Mouse (Mus musculus): ENCODE results near the gene Rbfox3. TPM values are rescaled to one million over a fixed set of nuclear protein-coding genes. Genes with fewer than 3 reads are reported as not detected.

Rbfox3 gene
- polyA plus RNA-seq, 1 experiment from 2014 or later: 56.3 TPM

- H3K9me3 ChIP-seq (ENCODE audit: control insufficient read depth, low read length): no peaks in the 10 kb centered on the region
- no peak overlapping the region for H3K27ac ChIP-seq (ENCODE audit: low read length)
- H3K9ac ChIP-seq (replicated peaks; ENCODE audit: low read depth, low read length): no peak overlapping the region
- no peak overlapping the region for H3K4me2 ChIP-seq (ENCODE audit: low read length)
- ATAC-seq: no peak
- H3K4me1 ChIP-seq (replicated peaks; ENCODE audit: control insufficient read depth, insufficient read depth, low read length): peaks cover 12% of the 10 kb centered on the region
- H3K27me3 ChIP-seq (replicated peaks; ENCODE audit: control insufficient read depth, insufficient read depth, low read length): no peaks in the 10 kb centered on the region
- WGBS: 80% methylated on average over 8 of the region's 8 CpGs
- no peaks in the 10 kb centered on the region for H3K36me3 ChIP-seq (ENCODE audit: control insufficient read depth, insufficient read depth)
- H3K4me3 ChIP-seq (replicated peaks; ENCODE audit: low read length): no peak overlapping the region
These were observed 23.0 kb downstream of the Rbfox3 start for GRCm38 (mm10) chr11:118888426-118888825.

DNA sequence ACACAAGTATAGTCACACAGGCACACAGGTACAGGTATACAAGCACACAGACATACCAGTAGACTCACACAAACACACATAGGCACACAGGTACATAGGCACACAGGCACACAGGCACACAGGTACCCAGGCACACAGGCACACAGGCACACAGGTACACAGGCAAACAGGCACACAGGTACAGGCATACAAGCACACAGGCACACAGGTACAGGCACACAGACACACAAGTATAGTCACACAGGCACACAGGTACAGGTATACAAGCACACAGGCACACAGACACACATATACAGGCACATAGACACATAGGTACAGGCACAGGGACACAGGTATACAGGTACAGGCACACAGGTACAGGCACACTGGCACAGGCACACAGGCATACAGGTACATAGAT, 24.2 kb downstream of the Rbfox3 start:
- Histone ChIP-seq H3K9ac (replicated peaks; ENCODE audit: low read depth, low read length) (no peak overlapping the region), H3K4me2 (ENCODE audit: low read length) (no peak overlapping the region), H3K9me3 (ENCODE audit: control insufficient read depth, low read length) (no peaks in the 10 kb centered on the region), H3K4me1 (replicated peaks; ENCODE audit: control insufficient read depth, insufficient read depth, low read length) (peaks cover 20% of the 10 kb centered on the region), H3K4me3 (replicated peaks; ENCODE audit: low read length) (no peak overlapping the region), H3K36me3 (ENCODE audit: control insufficient read depth, insufficient read depth) (no peaks in the 10 kb centered on the region), H3K27ac (ENCODE audit: low read length) (no peak overlapping the region), H3K27me3 (replicated peaks; ENCODE audit: control insufficient read depth, insufficient read depth, low read length) (no peaks in the 10 kb centered on the region)
- ATAC-seq: no peak

DNA sequence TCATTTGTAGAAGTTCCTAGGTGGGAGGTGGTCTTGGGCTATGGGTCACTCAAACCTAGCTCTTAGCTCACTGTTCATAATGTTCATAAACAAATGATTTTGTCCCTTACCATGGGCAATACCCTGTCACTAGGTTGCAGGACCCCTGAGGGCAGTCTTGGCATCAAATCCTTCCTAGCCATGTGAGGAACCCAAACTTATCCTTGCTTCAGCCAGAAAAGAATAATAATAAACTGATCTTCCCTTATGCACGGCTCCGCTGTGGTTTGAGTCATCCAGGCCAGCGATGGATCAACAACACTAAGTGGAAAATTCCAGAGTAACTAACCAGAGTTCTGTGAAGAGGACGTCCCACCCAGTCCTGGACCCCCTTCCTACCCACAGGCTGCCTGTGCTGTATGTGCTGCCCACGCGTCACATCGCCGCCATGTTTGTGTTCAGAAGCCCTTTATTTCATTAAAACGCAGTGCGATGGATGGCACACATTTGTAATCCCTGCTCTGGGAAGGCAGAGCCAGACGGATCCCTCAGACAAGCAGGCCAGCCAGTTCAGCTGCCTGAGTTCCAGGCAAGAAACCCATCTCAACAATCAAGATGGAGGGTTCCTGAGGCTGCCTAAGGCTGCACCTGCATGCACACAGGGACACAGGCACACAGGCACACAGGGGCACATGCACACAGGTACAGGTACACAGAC, 25.0 kb downstream of the Rbfox3 start:
- no peak overlapping the region for H3K9ac ChIP-seq (replicated peaks; ENCODE audit: low read depth, low read length)
- H3K4me2 ChIP-seq (ENCODE audit: low read length): no peak overlapping the region
- H3K27ac ChIP-seq (ENCODE audit: low read length): no peak overlapping the region
- no peak overlapping the region for H3K4me3 ChIP-seq (replicated peaks; ENCODE audit: low read length)
- 94% methylated on average over 11 of the region's 11 CpGs for WGBS
- no peaks in the 10 kb centered on the region for H3K9me3 ChIP-seq (ENCODE audit: control insufficient read depth, low read length)
- ATAC-seq: no peak
- H3K36me3 ChIP-seq (ENCODE audit: control insufficient read depth, insufficient read depth): no peaks in the 10 kb centered on the region
- H3K4me1 ChIP-seq (replicated peaks; ENCODE audit: control insufficient read depth, insufficient read depth, low read length): peaks cover 24% of the 10 kb centered on the region
- no peaks in the 10 kb centered on the region for H3K27me3 ChIP-seq (replicated peaks; ENCODE audit: control insufficient read depth, insufficient read depth, low read length)

DNA sequence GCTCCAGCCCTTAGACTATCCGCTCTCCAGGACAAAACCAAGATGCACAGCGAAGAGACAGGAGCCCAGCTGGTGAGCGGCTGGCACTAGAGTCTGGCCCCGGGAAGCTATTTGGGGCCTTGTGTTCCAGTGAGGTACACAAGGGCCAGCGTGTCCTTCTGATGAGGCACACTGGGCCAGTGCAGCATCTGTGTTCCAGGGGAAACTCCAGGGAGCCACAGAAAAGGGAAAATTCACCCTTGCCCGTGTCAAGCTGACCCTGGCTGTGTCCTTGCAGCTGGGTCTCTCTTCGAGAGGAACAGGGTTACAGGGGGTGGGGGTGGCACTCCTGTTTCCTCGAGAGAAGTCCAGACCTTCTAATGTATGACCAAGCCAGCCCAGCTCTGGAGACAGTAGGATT, 25.8 kb downstream of the Rbfox3 start:
- H3K4me1 ChIP-seq (replicated peaks; ENCODE audit: control insufficient read depth, insufficient read depth, low read length): peaks cover 16% of the 10 kb centered on the region
- ATAC-seq: no peak
- H3K36me3 ChIP-seq (ENCODE audit: control insufficient read depth, insufficient read depth): no peaks in the 10 kb centered on the region
- no peak overlapping the region for H3K4me2 ChIP-seq (ENCODE audit: low read length)
- peak overlapping the region; percentile 6; the same call in 1 of the 2 replicates for H3K27ac ChIP-seq (ENCODE audit: low read length)
- no peaks in the 10 kb centered on the region for H3K9me3 ChIP-seq (ENCODE audit: control insufficient read depth, low read length)
- WGBS: 79% methylated on average over 8 of the region's 8 CpGs
- H3K9ac ChIP-seq (replicated peaks; ENCODE audit: low read depth, low read length): no peak overlapping the region
- H3K4me3 ChIP-seq (replicated peaks; ENCODE audit: low read length): no peak overlapping the region
- no peaks in the 10 kb centered on the region for H3K27me3 ChIP-seq (replicated peaks; ENCODE audit: control insufficient read depth, insufficient read depth, low read length)

GRCm38 (mm10) chr11:118885135-118885534, 26.3 kb downstream of the Rbfox3 start:
- H3K4me3 ChIP-seq (replicated peaks; ENCODE audit: low read length): no peak overlapping the region
- WGBS: 88% methylated on average over 16 of the region's 16 CpGs
- ATAC-seq: no peak
- no peaks in the 10 kb centered on the region for H3K36me3 ChIP-seq (ENCODE audit: control insufficient read depth, insufficient read depth)
- no peaks in the 10 kb centered on the region for H3K27me3 ChIP-seq (replicated peaks; ENCODE audit: control insufficient read depth, insufficient read depth, low read length)
- H3K9ac ChIP-seq (replicated peaks; ENCODE audit: low read depth, low read length): no peak overlapping the region
- no peak overlapping the region for H3K4me2 ChIP-seq (ENCODE audit: low read length)
- H3K9me3 ChIP-seq (ENCODE audit: control insufficient read depth, low read length): no peaks in the 10 kb centered on the region
- H3K27ac ChIP-seq (ENCODE audit: low read length): no peak overlapping the region; the same call in 1 of the 2 replicates
- H3K4me1 ChIP-seq (replicated peaks; ENCODE audit: control insufficient read depth, insufficient read depth, low read length): peaks cover 15% of the 10 kb centered on the region

DNA sequence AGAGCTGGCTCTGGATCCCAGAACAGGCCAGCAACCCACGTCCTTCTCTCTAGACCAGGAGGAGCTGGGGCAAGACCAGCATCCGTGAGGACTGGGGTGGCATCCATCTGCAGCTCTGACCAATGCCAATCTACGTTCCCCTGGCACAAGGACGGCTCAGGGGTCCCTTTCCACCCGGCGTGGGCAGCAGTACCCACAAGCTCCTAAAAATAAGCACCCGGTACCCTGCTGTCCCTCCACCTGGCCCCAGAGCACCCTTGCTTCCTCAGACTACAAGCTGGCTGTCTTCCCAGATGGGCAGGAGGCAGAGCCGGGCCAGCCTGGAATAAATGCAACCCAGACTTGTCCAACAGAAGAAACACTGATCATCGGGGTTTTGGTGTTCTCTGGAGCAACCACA, 28.3 kb downstream of the Rbfox3 start:
- Histone ChIP-seq H3K4me3 (replicated peaks; ENCODE audit: low read length) (no peak overlapping the region), H3K27me3 (replicated peaks; ENCODE audit: control insufficient read depth, insufficient read depth, low read length) (no peaks in the 10 kb centered on the region), H3K9me3 (ENCODE audit: control insufficient read depth, low read length) (no peaks in the 10 kb centered on the region), H3K4me1 (replicated peaks; ENCODE audit: control insufficient read depth, insufficient read depth, low read length) (peaks cover 15% of the 10 kb centered on the region), H3K9ac (replicated peaks; ENCODE audit: low read depth, low read length) (no peak overlapping the region), H3K4me2 (ENCODE audit: low read length) (no peak overlapping the region), H3K36me3 (ENCODE audit: control insufficient read depth, insufficient read depth) (no peaks in the 10 kb centered on the region), H3K27ac (ENCODE audit: low read length) (no peak overlapping the region)
- WGBS: 66% methylated on average over 9 of the region's 9 CpGs
- no peak for ATAC-seq

- Histone ChIP-seq H3K9ac (replicated peaks; ENCODE audit: low read depth, low read length) (no peak overlapping the region), H3K27ac (ENCODE audit: low read length) (no peak overlapping the region), H3K27me3 (replicated peaks; ENCODE audit: control insufficient read depth, insufficient read depth, low read length) (no peaks in the 10 kb centered on the region), H3K36me3 (ENCODE audit: control insufficient read depth, insufficient read depth) (no peaks in the 10 kb centered on the region), H3K4me3 (replicated peaks; ENCODE audit: low read length) (no peak overlapping the region), H3K4me1 (replicated peaks; ENCODE audit: control insufficient read depth, insufficient read depth, low read length) (peaks cover 15% of the 10 kb centered on the region), H3K9me3 (ENCODE audit: control insufficient read depth, low read length) (no peaks in the 10 kb centered on the region), H3K4me2 (ENCODE audit: low read length) (no peak overlapping the region)
- no peak for ATAC-seq
- 9% methylated on average over 11 of the region's 11 CpGs for WGBS
These were observed 29.5 kb downstream of the Rbfox3 start for GRCm38 (mm10) chr11:118881786-118882495.

- Histone ChIP-seq H3K36me3 (ENCODE audit: control insufficient read depth, insufficient read depth) (no peaks in the 10 kb centered on the region), H3K27me3 (replicated peaks; ENCODE audit: control insufficient read depth, insufficient read depth, low read length) (no peaks in the 10 kb centered on the region), H3K4me2 (ENCODE audit: low read length) (no peak overlapping the region), H3K4me3 (replicated peaks; ENCODE audit: low read length) (no peak overlapping the region), H3K27ac (ENCODE audit: low read length) (no peak overlapping the region), H3K9ac (replicated peaks; ENCODE audit: low read depth, low read length) (no peak overlapping the region), H3K9me3 (ENCODE audit: control insufficient read depth, low read length) (no peaks in the 10 kb centered on the region), H3K4me1 (replicated peaks; ENCODE audit: control insufficient read depth, insufficient read depth, low read length) (peaks cover 31% of the 10 kb centered on the region)
- ATAC-seq: no peak
- WGBS: 96% methylated on average over 8 of the region's 8 CpGs
These were observed 31.8 kb downstream of the Rbfox3 start for GRCm38 (mm10) chr11:118879466-118880150.

- Histone ChIP-seq H3K27ac (ENCODE audit: low read length) (no peak overlapping the region), H3K27me3 (replicated peaks; ENCODE audit: control insufficient read depth, insufficient read depth, low read length) (no peaks in the 10 kb centered on the region), H3K36me3 (ENCODE audit: control insufficient read depth, insufficient read depth) (no peaks in the 10 kb centered on the region), H3K4me1 (replicated peaks; ENCODE audit: control insufficient read depth, insufficient read depth, low read length) (peaks cover 38% of the 10 kb centered on the region), H3K9me3 (ENCODE audit: control insufficient read depth, low read length) (no peaks in the 10 kb centered on the region), H3K4me3 (replicated peaks; ENCODE audit: low read length) (no peak overlapping the region), H3K9ac (replicated peaks; ENCODE audit: low read depth, low read length) (no peak overlapping the region), H3K4me2 (ENCODE audit: low read length) (no peak overlapping the region)
- WGBS: 94% methylated on average over 13 of the region's 13 CpGs
- no peak for ATAC-seq
These were observed 32.7 kb downstream of the Rbfox3 start for GRCm38 (mm10) chr11:118878605-118879245.
